Mouse (Mus musculus) liver, adult 2 months (tissue): ENCODE results near the gene Insc. TPM values are rescaled to one million over a fixed set of nuclear protein-coding genes. Genes with fewer than 3 reads are reported as not detected.
A peak's percentile ranks its signal among the peaks of the same experiment; 100 is the strongest.

Source experiments
- DNase-seq: peaks from one replicate; pipeline ENCODE4 v3.0.0-alpha.2; 2011; ENCODE audit warnings: low read depth, low spot score; ENCODE audit errors: extremely low read depth
- H3K27ac ChIP-seq: fragments of 200-500 bp; replicated peaks from 2 replicates; pipeline ENCODE4 v1.5.1; 2012; ENCODE audit warnings: low read depth, mild to moderate bottlenecking, control low read depth, inconsistent platforms, low read length; ENCODE audit not compliant: insufficient read depth
- H3K27me3 ChIP-seq: fragments of 200-500 bp; 2 replicates; pipeline ENCODE4 v1.6.1; 2012; ENCODE audit warnings: mild to moderate bottlenecking, moderate library complexity, low read length, inconsistent platforms; ENCODE audit not compliant: control insufficient read depth, insufficient read depth
- H3K36me3 ChIP-seq: fragments of 200-500 bp; 2 replicates; pipeline ENCODE4 v1.6.1; 2012; ENCODE audit warnings: low read length, inconsistent platforms; ENCODE audit not compliant: control insufficient read depth, insufficient read depth
- H3K4me1 ChIP-seq: fragments of 200-500 bp; 2 replicates; pipeline ENCODE4 v1.6.1; 2011; ENCODE audit warnings: low read length; ENCODE audit not compliant: control insufficient read depth, insufficient read depth
- H3K4me3 ChIP-seq: fragments of 200-500 bp; 2 replicates; pipeline ENCODE4 v1.5.1; 2011; ENCODE audit warnings: low read depth, mild to moderate bottlenecking, control low read depth, low read length, moderate library complexity; ENCODE audit not compliant: insufficient read depth
- H3K79me2 ChIP-seq: fragments of 200-500 bp; 2 replicates; pipeline ENCODE4 v1.6.1; 2012; ENCODE audit warnings: inconsistent platforms, mild to moderate bottlenecking, low read length, moderate library complexity; ENCODE audit not compliant: control insufficient read depth, insufficient read depth
- H3K9ac ChIP-seq: fragments of 200-500 bp; 2 replicates; pipeline ENCODE4 v1.6.1; 2012; ENCODE audit warnings: low read depth, mild to moderate bottlenecking, control low read depth, inconsistent platforms, low read length
- CTCF ChIP-seq: fragments of 200-500 bp; IDR thresholded peaks from 2 replicates; pipeline ENCODE4 v1.5.1; 2011; ENCODE audit warnings: low read depth, low read length, control low read depth
- POLR2A ChIP-seq: fragments of 200-500 bp; IDR thresholded peaks from 2 replicates; pipeline ENCODE4 v1.6.1; 2011; ENCODE audit warnings: low read length, control low read depth; ENCODE audit not compliant: insufficient read depth; ENCODE audit errors: extremely low read depth
- WGBS: fragments of 180-500 bp; shearing (Covaris S2); methylation state at CpG from one replicate; pipeline ENCODE4 v1.1.7; 2018; 5-methylcytosine and 5-hydroxymethylcytosine counted together
- polyA plus RNA-seq: library from polyadenylated mRNA; depleted of rRNA; stranded (reverse); fragments of >200 nt; gene quantifications from 2 replicates; pipeline ENCODE4 v1.2.3, GENCODE M21; 2012
- total RNA-seq: library from RNA; depleted of rRNA; stranded (reverse); fragments of >200 nt; gene quantifications from 2 replicates; pipeline ENCODE4 v1.2.3, GENCODE M21; 2014

Gene Insc
- total and polyA plus RNA-seq, 2 experiments = 14.3 to 31.2 TPM

- Histone ChIP-seq H3K27me3 (no peaks in the 10 kb centered on the region), H3K4me1 (peaks cover 34% of the 10 kb centered on the region), H3K79me2 (peaks cover 39% of the 10 kb centered on the region; the same call in 1 of the 2 replicates), H3K4me3 (no peak overlapping the region), H3K9ac (no peak overlapping the region), H3K36me3 (peaks cover 1% of the 10 kb centered on the region; the same call in 1 of the 2 replicates), H3K27ac (no peak overlapping the region; the same call in 1 of the 2 replicates)
- TF ChIP-seq CTCF = no peak
- TF ChIP-seq POLR2A = no peak
- peak; percentile 56 for DNase-seq
- 57% methylated on average over 2 of the region's 2 CpGs for WGBS
These were observed 32.4 kb downstream of the Insc start for GRCm38 (mm10) chr7:114775856-114776255.

- H3K36me3 ChIP-seq = peaks cover 1% of the 10 kb centered on the region; the same call in 1 of the 2 replicates
- DNase-seq = peak; percentile 34
- WGBS = 50% methylated on average over 7 of the region's 7 CpGs
- H3K27ac ChIP-seq = peak overlapping the region; percentile 69
- no peak overlapping the region for H3K9ac ChIP-seq
- H3K79me2 ChIP-seq = peaks cover 43% of the 10 kb centered on the region; the same call in 1 of the 2 replicates
- TF ChIP-seq CTCF (no peak), POLR2A (no peak)
- peaks cover 24% of the 10 kb centered on the region for H3K4me1 ChIP-seq
- no peak overlapping the region for H3K4me3 ChIP-seq
- H3K27me3 ChIP-seq = no peaks in the 10 kb centered on the region
These were observed 34.8 kb downstream of the Insc start for GRCm38 (mm10) chr7:114778156-114778770.

GRCm38 (mm10) chr7:114779056-114779660, 35.7 kb downstream of the Insc start:
- Histone ChIP-seq H3K4me3 (no peak overlapping the region), H3K27ac (peak overlapping the region; percentile 69), H3K4me1 (peaks cover 24% of the 10 kb centered on the region), H3K36me3 (peaks cover 1% of the 10 kb centered on the region; the same call in 1 of the 2 replicates), H3K9ac (0 out of 2 replicates have a peak overlapping the region, but pooled peaks have one; percentile 10), H3K79me2 (peaks cover 37% of the 10 kb centered on the region; the same call in 1 of the 2 replicates), H3K27me3 (no peaks in the 10 kb centered on the region)
- peak; percentile 72 for DNase-seq
- TF ChIP-seq CTCF (no peak), POLR2A (no peak)
- WGBS = 27% methylated on average over 8 of the region's 8 CpGs

GRCm38 (mm10) chr7:114783291-114783690, 39.8 kb downstream of the Insc start:
- H3K9ac ChIP-seq = no peak overlapping the region
- DNase-seq = no peak
- no peaks in the 10 kb centered on the region; the same call in 1 of the 2 replicates for H3K36me3 ChIP-seq
- TF ChIP-seq POLR2A (no peak), CTCF (no peak)
- H3K27me3 ChIP-seq = no peaks in the 10 kb centered on the region
- peaks cover 32% of the 10 kb centered on the region; the same call in 1 of the 2 replicates for H3K79me2 ChIP-seq
- no peak overlapping the region for H3K4me3 ChIP-seq
- peaks cover 20% of the 10 kb centered on the region for H3K4me1 ChIP-seq
- WGBS = 76% methylated on average over 3 of the region's 3 CpGs
- H3K27ac ChIP-seq = no peak overlapping the region; the same call in 1 of the 2 replicates

GRCm38 (mm10) chr7:114791087-114791486, 47.6 kb downstream of the Insc start:
- TF ChIP-seq CTCF (no peak), POLR2A (no peak)
- no peak overlapping the region for H3K4me3 ChIP-seq
- whole genome bisulfite sequencing = 87% methylated on average over 10 of the region's 10 CpGs

More at GRCm38 (mm10) chr7:114791087-114791486, 47.6 kb downstream of the Insc start:
- H3K27me3 ChIP-seq = no peaks in the 10 kb centered on the region
- H3K27ac ChIP-seq = no peak overlapping the region
- no peak overlapping the region for H3K9ac ChIP-seq
- H3K79me2 ChIP-seq = peaks cover 13% of the 10 kb centered on the region
- H3K4me1 ChIP-seq = peaks cover 19% of the 10 kb centered on the region
- peak; percentile 65 for DNase-seq
- H3K36me3 ChIP-seq = peaks cover 25% of the 10 kb centered on the region
